Mouse (Mus musculus): ENCODE results near the gene Aloxe3.

DNA sequence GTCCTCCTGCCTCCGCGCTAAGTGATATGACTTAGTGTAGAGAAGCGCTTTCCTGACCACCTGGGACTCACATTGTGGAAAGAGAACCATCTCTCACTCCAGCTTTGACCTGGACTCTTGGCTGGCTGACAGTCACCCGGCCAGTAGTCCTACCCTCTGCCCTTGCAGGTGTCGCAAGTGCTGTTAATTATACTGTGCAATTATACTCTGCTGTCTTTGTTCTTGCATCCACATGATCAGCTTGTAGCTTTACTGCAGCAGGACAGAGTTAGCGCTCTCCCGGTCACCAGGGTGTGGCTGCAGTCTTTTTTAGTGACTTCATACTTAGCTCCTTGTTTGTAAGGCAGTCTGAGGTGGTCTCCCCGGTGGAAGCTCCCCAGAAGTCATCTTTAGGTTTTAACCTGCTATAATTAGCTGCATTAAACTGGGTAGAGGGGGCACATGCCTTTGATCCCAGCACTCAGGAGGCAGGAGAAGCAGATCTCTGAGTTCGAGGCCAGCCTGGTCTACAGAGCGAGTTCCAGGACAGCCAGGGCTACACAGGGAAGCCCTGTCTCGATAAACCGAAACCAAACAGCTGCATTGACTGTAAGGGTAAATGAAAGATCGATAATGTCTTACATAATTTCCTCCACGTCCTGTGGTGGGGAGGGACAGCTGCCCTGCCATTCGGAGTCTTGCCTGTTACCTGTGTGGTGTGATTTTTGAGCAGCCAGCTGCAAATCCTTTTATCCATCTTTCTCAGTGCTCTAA lies 45.4 kb upstream of the Aloxe3 start:
- TF ChIP-seq CTCF (IDR thresholded peaks at IDR 0.05) (no peak), EP300 (IDR thresholded peaks at IDR 0.05) (no peak)

All from lung, postnatal 0 days (tissue).